Mouse (Mus musculus): ENCODE results near the gene Lrrc51. TPM values are rescaled to one million over a fixed set of nuclear protein-coding genes. Genes with fewer than 3 reads are reported as not detected.

Lrrc51 gene
- polyA plus RNA-seq, 1 experiment from 2014 or later, result 9.6 TPM

DNA sequence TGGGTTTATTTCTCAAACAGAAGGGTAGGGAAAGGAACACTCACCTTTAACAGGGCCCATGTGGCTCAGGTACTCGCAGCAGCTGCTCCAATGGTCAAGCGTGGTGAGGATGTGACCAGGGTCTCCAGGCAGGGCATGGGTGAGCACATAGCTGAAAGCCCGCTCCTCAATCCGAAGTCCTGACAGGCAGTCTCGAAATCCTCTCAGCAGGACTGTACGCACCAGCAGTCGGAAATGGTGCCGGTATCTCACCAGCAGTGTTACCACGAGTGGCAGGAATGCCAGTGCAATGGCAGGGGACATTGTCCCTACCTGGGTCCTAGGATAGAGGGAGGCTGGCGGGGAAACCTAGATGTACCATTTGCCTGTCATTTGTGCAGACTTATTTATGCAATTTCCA is 31.7 kb downstream of the Lrrc51 start:
- WGBS, result 91% methylated on average over 10 of the region's 10 CpGs
- DNase-seq (ENCODE audit: low spot score), result no peak
- no peak for ATAC-seq (replicated peaks; ENCODE audit: low FRiP score, low read depth)
- Histone ChIP-seq H3K4me1 (replicated peaks; ENCODE audit: insufficient read depth, low read length) (peaks cover 7% of the 10 kb centered on the region), H3K36me3 (ENCODE audit: insufficient read depth, low read length) (no peaks in the 10 kb centered on the region; the same call in 1 of the 2 replicates), H3K27me3 (ENCODE audit: insufficient read depth, low read length) (no peaks in the 10 kb centered on the region), H3K9ac (ENCODE audit: low read depth, low read length) (no peak overlapping the region), H3K9me3 (replicated peaks; ENCODE audit: low read length) (no peaks in the 10 kb centered on the region), H3K4me3 (replicated peaks; ENCODE audit: low read depth, low read length) (no peak overlapping the region), H3K27ac (no peak overlapping the region), H3K4me2 (ENCODE audit: low read length) (no peak overlapping the region)
- TF ChIP-seq CTCF (IDR thresholded peaks at IDR 0.05; ENCODE audit: low read depth), result no peak

DNA sequence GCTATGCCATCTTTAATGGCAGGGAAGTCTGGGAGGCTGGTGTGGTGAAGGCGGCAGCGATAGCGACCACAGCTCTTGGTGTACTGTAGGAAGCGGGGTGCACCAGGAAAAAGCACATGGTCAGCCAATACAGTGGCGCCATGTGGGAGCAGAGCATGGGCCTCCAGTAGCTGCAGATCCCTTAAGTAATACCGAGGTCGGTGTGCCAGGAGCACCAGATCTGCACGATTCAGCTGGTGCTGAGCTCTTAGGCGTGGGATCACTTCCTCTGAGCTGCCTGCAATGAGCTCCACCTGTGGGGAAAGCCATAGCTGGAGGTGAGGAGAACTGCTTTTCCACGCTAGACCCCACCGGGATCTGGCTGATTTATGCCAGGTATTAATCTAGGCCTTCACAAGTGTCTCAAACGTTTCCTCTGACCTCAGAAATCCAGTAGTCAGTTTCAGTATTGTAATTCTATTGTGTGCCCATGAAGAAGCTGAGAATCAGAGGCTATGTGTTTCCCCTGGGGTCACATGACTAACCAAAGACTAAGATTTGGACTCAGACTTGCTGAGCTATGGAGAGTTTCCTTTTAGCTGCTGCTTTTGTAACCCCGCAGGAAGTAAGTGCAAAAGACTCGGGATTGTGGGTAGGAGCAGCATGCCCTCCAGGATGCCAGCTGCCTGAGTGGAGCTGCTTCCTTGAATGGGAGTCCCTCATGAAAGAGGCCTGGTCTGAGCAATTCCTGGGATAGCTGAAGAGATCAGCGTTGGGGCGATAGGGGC is 33.2 kb downstream of the Lrrc51 start:
- Histone ChIP-seq H3K9ac (ENCODE audit: low read depth, low read length) (no peak overlapping the region), H3K27me3 (ENCODE audit: insufficient read depth, low read length) (no peaks in the 10 kb centered on the region), H3K4me3 (replicated peaks; ENCODE audit: low read depth, low read length) (no peak overlapping the region), H3K36me3 (ENCODE audit: insufficient read depth, low read length) (no peaks in the 10 kb centered on the region; the same call in 1 of the 2 replicates), H3K27ac (no peak overlapping the region), H3K9me3 (replicated peaks; ENCODE audit: low read length) (no peaks in the 10 kb centered on the region), H3K4me2 (ENCODE audit: low read length) (no peak overlapping the region), H3K4me1 (replicated peaks; ENCODE audit: insufficient read depth, low read length) (peaks cover 4% of the 10 kb centered on the region; the same call in 1 of the 2 replicates)
- ATAC-seq (replicated peaks; ENCODE audit: low FRiP score, low read depth) (no peak), DNase-seq (ENCODE audit: low spot score) (no peak)
- TF ChIP-seq CTCF (IDR thresholded peaks at IDR 0.05; ENCODE audit: low read depth), result no peak
- WGBS, result 87% methylated on average over 16 of the region's 16 CpGs

DNA sequence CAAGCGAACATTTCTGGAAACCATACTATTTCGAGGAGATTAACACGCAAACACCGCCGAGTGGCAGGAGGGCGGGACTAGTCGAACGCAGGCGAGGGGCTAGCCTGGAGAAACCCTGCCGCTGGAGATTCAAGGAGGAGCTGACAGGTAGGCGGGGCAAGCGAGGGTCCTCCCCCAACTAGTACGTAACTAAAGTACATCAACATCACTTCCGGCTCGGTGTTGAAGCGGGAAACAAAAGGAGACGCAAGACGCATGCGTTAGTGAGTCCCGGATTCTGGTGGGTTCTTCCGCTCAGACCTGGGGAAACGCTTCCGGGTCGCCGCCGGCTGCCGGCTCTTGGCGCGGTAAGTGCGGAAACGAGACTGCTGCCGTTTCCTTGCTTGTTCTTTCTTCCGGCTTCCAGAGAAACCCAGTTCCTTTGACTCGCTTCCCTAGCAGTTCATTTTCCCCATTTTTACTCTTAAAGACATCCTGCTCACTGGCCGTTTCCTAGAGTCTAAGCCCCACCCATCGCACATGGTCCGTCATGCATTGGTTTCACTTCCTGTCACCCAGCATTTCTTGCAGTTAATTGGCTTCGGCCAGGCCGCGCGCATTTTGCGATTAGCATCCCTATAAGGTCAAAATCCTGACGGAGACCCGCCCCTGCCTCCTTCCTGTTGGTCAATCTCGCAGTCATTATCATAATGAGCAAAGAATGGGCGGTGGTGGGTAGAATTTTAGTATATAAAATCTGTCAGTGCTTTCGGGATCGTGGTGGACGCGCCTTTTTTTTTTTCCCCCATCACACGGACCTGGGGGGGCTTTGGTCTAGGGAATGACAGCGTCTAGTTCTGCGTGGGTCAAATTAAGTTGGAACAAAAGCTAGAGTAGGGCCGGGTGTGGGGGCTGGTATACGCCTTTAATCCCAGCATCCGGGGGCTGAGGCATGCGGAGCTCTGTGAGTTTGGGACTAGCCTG is 37.3 kb downstream of the Lrrc51 start:
- ATAC-seq (replicated peaks; ENCODE audit: low FRiP score, low read depth), result peak; percentile 98
- Histone ChIP-seq H3K36me3 (ENCODE audit: insufficient read depth, low read length) (no peaks in the 10 kb centered on the region; the same call in 1 of the 2 replicates), H3K27me3 (ENCODE audit: insufficient read depth, low read length) (no peaks in the 10 kb centered on the region), H3K27ac (peak overlapping the region; percentile 83), H3K4me2 (ENCODE audit: low read length) (peak overlapping the region; percentile 54), H3K4me3 (replicated peaks; ENCODE audit: low read depth, low read length) (peak overlapping the region; percentile 43), H3K9me3 (replicated peaks; ENCODE audit: low read length) (no peaks in the 10 kb centered on the region), H3K4me1 (replicated peaks; ENCODE audit: insufficient read depth, low read length) (peaks cover 4% of the 10 kb centered on the region; the same call in 1 of the 2 replicates), H3K9ac (ENCODE audit: low read depth, low read length) (peak overlapping the region; percentile 52)
- under 1% methylated on average over 57 of the region's 57 CpGs for WGBS
- TF ChIP-seq CTCF (IDR thresholded peaks at IDR 0.05; ENCODE audit: low read depth), result no peak
- peak; percentile 100 for DNase-seq (ENCODE audit: low spot score)

DNA sequence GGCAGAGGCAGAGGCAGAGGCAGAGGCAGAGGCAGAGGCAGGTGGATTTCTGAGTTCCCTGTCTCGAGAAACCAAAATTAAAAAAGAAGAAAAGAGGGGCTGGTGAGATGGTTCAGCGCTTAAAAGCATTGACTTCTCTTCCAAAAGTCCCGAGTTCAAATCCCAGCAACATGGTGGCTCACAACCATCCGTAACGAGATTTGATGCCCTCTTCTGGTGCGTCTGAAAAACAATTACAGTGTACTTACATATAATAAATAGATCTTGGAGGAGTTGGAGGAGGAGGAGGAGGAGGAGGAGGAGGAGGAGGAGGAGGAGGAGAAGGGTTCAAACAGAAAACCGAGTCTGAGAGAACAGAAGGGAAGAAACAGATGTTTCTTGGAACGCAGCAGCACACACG is 38.0 kb downstream of the Lrrc51 start:
- Histone ChIP-seq H3K27me3 (ENCODE audit: insufficient read depth, low read length) (no peaks in the 10 kb centered on the region), H3K36me3 (ENCODE audit: insufficient read depth, low read length) (no peaks in the 10 kb centered on the region; the same call in 1 of the 2 replicates), H3K4me1 (replicated peaks; ENCODE audit: insufficient read depth, low read length) (peaks cover 4% of the 10 kb centered on the region; the same call in 1 of the 2 replicates), H3K4me3 (replicated peaks; ENCODE audit: low read depth, low read length) (peak overlapping the region; percentile 43), H3K27ac (no peak overlapping the region), H3K9me3 (replicated peaks; ENCODE audit: low read length) (no peaks in the 10 kb centered on the region), H3K9ac (ENCODE audit: low read depth, low read length) (no peak overlapping the region), H3K4me2 (ENCODE audit: low read length) (peak overlapping the region; percentile 34)
- DNase-seq (ENCODE audit: low spot score) (no peak), ATAC-seq (replicated peaks; ENCODE audit: low FRiP score, low read depth) (no peak)
- WGBS, result 33% methylated on average over 9 of the region's 9 CpGs
- peak; percentile 33; the same call in 1 of the 2 replicates for TF ChIP-seq CTCF (IDR thresholded peaks at IDR 0.05; ENCODE audit: low read depth)

DNA sequence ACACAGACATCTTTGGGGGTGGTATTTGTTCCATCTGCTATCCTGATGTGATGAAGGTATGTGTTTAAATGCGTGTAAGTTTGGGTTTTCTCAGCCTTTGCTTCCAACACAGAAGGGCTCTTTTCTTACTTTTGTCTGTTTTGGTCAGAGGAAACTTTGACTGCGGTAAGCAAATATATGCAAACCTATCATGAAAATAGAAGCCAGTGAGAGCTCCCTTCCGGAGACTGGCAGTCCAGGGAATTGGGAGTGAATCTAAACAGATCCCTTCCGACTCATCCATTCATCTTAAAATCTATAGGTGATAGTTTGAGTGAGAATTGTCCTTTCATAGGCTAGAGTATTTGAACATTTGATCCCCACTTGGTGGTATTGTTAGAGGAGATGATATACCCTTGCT is 45.2 kb downstream of the Lrrc51 start:
- Histone ChIP-seq H3K9me3 (replicated peaks; ENCODE audit: low read length) (no peaks in the 10 kb centered on the region), H3K4me3 (replicated peaks; ENCODE audit: low read depth, low read length) (no peak overlapping the region), H3K36me3 (ENCODE audit: insufficient read depth, low read length) (no peaks in the 10 kb centered on the region), H3K4me2 (ENCODE audit: low read length) (no peak overlapping the region), H3K9ac (ENCODE audit: low read depth, low read length) (no peak overlapping the region), H3K27ac (no peak overlapping the region), H3K27me3 (ENCODE audit: insufficient read depth, low read length) (no peaks in the 10 kb centered on the region), H3K4me1 (replicated peaks; ENCODE audit: insufficient read depth, low read length) (no peaks in the 10 kb centered on the region)
- WGBS, result 83% methylated on average over 4 of the region's 4 CpGs
- ATAC-seq (replicated peaks; ENCODE audit: low FRiP score, low read depth) (no peak), DNase-seq (ENCODE audit: low spot score) (no peak)
- no peak for TF ChIP-seq CTCF (IDR thresholded peaks at IDR 0.05; ENCODE audit: low read depth)

DNA sequence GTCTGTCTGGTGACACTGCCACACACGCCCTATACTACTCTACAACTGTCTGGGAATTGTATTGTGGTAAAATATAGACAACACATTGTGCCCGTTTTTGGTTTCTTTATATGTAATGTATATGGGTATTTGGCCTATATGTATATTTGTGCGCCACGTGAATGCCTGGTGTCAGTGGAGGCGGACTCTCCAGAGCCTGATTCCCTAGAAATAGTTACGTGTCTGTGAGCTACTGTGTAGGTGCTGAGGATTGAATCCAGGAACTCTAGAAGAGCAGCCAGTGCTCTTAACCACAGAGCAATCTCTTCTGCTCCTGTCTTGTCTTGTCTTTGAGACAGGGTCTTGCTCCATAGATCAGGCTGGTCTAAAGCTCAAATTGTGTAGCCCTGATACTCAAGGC is 47.4 kb downstream of the Lrrc51 start:
- Histone ChIP-seq H3K4me3 (replicated peaks; ENCODE audit: low read depth, low read length) (no peak overlapping the region), H3K4me1 (replicated peaks; ENCODE audit: insufficient read depth, low read length) (0 out of 2 replicates have a peak, but pooled peaks cover 4% of the 10 kb centered on the region), H3K27me3 (ENCODE audit: insufficient read depth, low read length) (no peaks in the 10 kb centered on the region), H3K4me2 (ENCODE audit: low read length) (no peak overlapping the region), H3K27ac (no peak overlapping the region), H3K9me3 (replicated peaks; ENCODE audit: low read length) (no peaks in the 10 kb centered on the region), H3K9ac (ENCODE audit: low read depth, low read length) (no peak overlapping the region), H3K36me3 (ENCODE audit: insufficient read depth, low read length) (no peaks in the 10 kb centered on the region)
- TF ChIP-seq CTCF (IDR thresholded peaks at IDR 0.05; ENCODE audit: low read depth), result no peak
- no peak for ATAC-seq (replicated peaks; ENCODE audit: low FRiP score, low read depth)
- WGBS, result 83% methylated on average over 6 of the region's 6 CpGs
- DNase-seq (ENCODE audit: low spot score), result no peak
